Mouse (Mus musculus): ENCODE measurements at regions not wholly inside any gene's neighbourhood (a gene's known extent, or its start where the extent isn't known, plus 50 kb on each side); places are given as distances from the start of the nearest gene placed in this dataset.

GRCm38 (mm10) chr2:115119429-115120205, 461.9 kb upstream of the BC052040 start:
- DNase-seq (ENCODE audit: low read depth, low spot score), result no peak

DNA sequence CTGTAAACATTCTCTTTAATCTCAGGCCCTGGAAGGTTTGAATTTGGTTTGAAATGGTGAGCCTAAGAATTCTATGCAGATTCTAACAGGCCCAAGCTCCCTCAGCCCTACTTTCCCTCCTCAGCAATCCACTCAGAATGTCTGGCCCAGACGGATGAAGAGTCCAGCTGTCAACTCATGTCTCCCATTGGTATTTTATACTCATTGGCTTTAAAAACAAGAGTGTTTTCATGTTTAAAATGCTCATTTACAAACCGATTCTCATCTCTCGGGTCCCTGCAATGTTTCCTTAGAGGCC, 461.4 kb upstream of the BC052040 start:
- DNase-seq (ENCODE audit: low read depth, low spot score), result no peak

- DNase-seq (ENCODE audit: low read depth, low spot score), result no peak
Observed at GRCm38 (mm10) chr2:115126625-115127369, 454.7 kb upstream of the BC052040 start.

DNA sequence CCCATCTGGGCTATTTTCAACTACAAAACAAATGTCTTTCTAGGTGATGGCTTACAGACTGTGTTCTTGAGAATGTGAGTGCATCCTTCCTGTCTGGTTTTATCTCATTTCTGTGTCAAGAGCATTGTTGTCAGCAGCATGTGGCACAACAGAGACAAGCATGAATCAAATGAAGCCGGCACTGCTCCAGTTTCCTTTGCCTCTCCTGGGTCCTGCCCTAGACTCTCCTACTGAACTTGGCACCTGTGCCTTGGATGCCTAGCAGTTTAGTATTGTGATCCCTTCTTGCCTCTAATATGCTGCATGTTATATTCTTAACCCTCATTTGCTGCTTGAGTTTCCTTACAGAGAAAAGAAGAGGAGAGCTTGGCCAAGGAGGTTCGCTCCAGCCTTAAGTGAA, 449.8 kb upstream of the BC052040 start:
- no peak for DNase-seq (ENCODE audit: low read depth, low spot score)

DNA sequence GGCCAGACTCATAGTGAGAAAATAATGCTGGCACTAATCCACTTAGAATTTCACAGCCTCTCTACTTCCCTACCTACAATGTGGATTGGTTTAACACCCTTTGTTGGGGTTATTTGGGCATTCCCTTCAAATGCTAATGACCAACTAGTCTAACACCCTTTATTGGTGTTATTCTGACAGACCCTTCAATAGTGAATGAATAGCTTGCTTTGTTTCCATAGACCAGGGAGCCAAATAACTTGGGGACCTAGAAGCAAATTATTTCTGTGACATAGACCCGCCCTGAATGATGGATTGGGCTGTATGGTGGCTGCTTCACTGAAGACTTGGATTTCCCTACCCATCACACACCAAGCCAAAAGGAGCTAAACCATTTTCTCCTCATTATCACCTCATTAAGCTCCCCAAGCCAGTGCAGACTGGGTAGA, 449.3 kb upstream of the BC052040 start:
- peak; percentile 9 for DNase-seq (ENCODE audit: low read depth, low spot score)

DNA sequence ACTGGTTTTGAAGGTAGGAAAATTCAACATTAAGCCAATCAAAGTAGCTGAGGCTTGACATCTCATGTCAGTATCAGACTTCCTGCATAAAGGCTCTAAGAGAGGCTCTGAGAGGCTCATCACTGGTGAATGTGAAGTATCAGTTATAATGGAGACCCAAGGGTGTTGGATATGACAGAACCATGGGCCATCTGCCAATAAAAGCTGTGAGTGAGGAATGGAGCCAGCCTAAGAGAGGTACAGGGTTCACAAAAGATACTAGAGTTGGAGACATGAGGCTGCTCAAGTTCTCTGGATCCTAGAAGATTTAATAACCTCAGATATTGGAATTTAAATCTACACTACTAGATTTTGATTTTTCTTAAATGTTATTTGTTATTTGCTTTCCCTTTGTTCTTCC, 440.1 kb upstream of the BC052040 start:
- DNase-seq (ENCODE audit: low read depth, low spot score), result no peak

DNA sequence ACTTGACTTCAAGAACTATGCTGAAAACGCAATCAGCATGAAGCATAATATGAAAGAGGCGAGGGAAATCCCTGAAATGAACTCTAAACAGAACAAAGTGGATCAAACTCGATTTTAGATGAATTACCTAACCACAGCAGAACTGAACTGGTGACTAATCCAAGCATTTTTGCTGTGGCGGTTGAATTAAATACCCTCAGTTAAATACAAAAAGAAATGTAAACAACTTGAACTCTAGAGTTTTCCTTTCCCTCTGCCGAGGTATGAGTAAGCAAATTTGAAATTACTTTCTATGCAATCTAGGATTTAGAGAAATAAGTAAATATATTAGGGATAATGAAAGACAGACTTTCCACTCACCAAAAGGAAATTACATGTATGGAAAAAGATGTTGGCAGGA, 409.4 kb upstream of the BC052040 start:
- no peak for DNase-seq (ENCODE audit: low read depth, low spot score)

GRCm38 (mm10) chr2:115177076-115177475, 404.4 kb upstream of the BC052040 start:
- no peak for DNase-seq (ENCODE audit: low read depth, low spot score)

GRCm38 (mm10) chr2:115177896-115178295, 403.6 kb upstream of the BC052040 start:
- no peak for DNase-seq (ENCODE audit: low read depth, low spot score)

DNA sequence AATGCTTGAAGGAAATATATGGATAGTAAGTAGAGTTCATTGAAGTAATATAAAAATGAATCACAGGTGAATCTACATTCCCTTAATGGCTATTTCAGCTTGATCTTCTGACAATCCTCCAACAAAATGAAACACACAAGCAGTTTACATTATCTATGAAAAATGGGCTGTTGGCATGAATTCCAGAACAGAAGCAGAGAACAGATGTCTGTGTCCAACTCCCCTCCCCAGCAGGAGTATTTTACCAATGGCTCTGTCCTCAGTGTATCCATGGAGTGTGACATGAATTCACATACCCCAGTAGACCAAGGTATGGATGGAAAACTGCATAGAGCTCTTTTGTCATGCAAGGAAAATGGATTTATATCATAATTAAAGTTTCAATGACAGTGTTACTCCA, 370.3 kb upstream of the BC052040 start:
- no peak for DNase-seq (ENCODE audit: low read depth, low spot score)

DNA sequence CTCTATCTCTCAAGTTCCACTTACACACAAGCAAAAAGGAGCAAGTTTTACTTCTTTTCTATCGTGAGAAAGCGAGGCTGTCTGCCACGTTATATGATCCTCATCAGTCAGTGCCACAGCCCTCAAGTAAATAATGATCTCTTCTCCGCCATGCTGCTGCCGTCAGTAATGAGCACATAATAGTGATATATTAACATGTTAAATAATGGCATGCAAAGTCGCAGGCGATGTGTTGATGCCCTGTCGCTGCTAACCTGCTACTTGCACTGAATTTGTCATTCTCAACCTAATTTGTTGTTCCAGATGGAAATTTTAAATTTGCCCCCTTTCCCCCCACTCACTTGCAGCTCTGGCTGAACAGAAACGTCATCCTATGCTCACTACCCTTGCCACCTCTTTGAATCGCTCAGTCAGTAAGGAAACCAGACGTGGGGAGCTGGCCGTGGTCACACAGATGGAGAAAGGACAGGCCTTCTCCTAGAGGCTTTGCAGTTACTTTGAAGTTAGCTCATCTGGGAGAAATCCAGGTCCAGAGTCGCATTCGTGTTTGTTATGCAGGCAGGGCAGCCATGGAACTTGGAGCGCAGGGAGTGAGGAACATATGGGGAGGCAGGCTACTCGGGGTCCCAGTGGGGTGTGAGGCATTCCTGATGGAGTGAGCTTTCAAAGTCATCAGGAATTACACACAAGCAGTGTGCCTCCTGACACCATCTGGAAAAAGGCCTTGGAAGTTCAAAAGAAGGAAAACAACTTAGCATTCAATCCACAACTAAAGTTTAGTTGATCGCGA, 368.1 kb upstream of the BC052040 start:
- peak; percentile 51 for DNase-seq (ENCODE audit: low read depth, low spot score)

- DNase-seq (ENCODE audit: low read depth, low spot score), result no peak
Observed at GRCm38 (mm10) chr2:115214292-115214691, 367.2 kb upstream of the BC052040 start.

- DNase-seq (ENCODE audit: low read depth, low spot score), result no peak
Observed at GRCm38 (mm10) chr2:115230041-115230440, 351.5 kb upstream of the BC052040 start.

GRCm38 (mm10) chr2:115247673-115248072, 333.8 kb upstream of the BC052040 start:
- DNase-seq (ENCODE audit: low read depth, low spot score), result no peak

- DNase-seq (ENCODE audit: low read depth, low spot score), result no peak
Observed at GRCm38 (mm10) chr2:115250019-115250807, 331.3 kb upstream of the BC052040 start.

- no peak for DNase-seq (ENCODE audit: low read depth, low spot score)
Observed at GRCm38 (mm10) chr2:115257391-115257790, 324.1 kb upstream of the BC052040 start.

- no peak for DNase-seq (ENCODE audit: low read depth, low spot score)
Observed at GRCm38 (mm10) chr2:115268247-115268646, 313.3 kb upstream of the BC052040 start.

GRCm38 (mm10) chr2:115277421-115277820, 304.1 kb upstream of the BC052040 start:
- no peak for DNase-seq (ENCODE audit: low read depth, low spot score)

- no peak for DNase-seq (ENCODE audit: low read depth, low spot score)
Observed at GRCm38 (mm10) chr2:115293020-115293419, 288.5 kb upstream of the BC052040 start.

GRCm38 (mm10) chr2:115297463-115297862, 284.1 kb upstream of the BC052040 start:
- DNase-seq (ENCODE audit: low read depth, low spot score), result peak; percentile 54

- DNase-seq (ENCODE audit: low read depth, low spot score), result peak; percentile 50
Observed at GRCm38 (mm10) chr2:115307248-115307647, 274.3 kb upstream of the BC052040 start.
